Mouse (Mus musculus) erythroblast, embryonic 14.5 days (primary cell): ENCODE data around the gene Hoxa9.

Experiments used
- GATA1 ChIP-seq: IDR thresholded peaks from 2 replicates; pipeline ENCODE4 v1.6.1; 2012; ENCODE audit warnings: low read length, inconsistent platforms, mixed read lengths
- TAL1 ChIP-seq: IDR thresholded peaks from 3 replicates; pipeline ENCODE4 v1.6.1; 2012; ENCODE audit warnings: low read length, inconsistent platforms, mixed read lengths

DNA sequence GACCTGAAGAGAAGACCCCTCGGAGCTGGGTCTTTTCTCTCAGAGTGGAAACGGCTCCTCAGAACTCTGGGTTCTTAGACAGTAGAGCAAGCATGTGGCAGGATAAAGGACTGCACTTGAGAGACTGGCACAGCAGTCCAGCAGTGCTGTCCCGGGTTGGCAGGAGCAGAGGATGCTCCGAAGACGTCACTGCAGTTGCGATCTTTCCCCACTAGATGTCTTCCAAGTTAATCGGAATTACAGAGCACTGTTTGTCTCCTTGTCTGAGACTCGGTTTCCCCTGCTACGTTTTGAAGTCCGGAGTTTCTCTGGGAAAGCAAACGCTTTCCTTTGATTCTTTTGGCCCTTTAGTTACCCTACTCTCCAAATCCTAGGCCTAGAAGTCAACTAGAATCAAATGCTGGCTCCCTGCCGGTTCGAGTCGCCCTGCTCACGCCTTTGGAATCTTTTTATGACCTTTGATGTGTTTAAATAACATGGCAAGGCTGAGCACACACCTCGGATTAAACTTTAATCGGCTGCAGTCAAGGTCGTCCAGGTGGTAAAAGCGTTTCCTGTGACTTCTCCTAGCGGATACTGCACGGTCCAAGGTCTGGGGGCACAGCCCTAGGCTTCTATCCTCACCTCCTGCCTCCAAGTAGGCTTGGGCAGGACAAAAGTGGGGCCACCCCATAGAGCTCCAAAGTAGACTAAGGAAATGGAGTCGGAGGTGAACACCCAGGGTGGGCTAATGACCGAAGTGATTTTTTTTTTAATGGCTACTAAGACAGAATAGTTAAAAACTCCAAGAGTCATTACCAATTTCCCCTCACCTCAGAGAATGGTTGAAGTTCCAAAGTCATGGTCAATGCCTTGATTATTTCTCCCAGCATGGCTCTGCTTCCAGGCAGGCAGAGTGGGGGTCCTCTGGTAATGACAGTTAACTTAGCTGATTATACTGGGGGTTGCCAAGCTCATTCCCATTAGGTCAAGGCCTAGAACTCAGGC lies 39.9 kb upstream of the Hoxa9 start:
- no peak for TF ChIP-seq GATA1
- no peak for TF ChIP-seq TAL1
